Mouse (Mus musculus): ENCODE measurements around the gene Actr5.

GRCm38 (mm10) chr2:158611726-158612670, 12.7 kb upstream of the Actr5 start:
- TF ChIP-seq EP300 (optimal IDR thresholded peaks at IDR 0.05) (no peak), CTCF (IDR thresholded peaks at IDR 0.05; ENCODE audit: low read depth) (no peak)

All from stomach, postnatal 0 days (tissue).